Mouse (Mus musculus): Measurements from ENCODE around the gene Gm10840.

DNA sequence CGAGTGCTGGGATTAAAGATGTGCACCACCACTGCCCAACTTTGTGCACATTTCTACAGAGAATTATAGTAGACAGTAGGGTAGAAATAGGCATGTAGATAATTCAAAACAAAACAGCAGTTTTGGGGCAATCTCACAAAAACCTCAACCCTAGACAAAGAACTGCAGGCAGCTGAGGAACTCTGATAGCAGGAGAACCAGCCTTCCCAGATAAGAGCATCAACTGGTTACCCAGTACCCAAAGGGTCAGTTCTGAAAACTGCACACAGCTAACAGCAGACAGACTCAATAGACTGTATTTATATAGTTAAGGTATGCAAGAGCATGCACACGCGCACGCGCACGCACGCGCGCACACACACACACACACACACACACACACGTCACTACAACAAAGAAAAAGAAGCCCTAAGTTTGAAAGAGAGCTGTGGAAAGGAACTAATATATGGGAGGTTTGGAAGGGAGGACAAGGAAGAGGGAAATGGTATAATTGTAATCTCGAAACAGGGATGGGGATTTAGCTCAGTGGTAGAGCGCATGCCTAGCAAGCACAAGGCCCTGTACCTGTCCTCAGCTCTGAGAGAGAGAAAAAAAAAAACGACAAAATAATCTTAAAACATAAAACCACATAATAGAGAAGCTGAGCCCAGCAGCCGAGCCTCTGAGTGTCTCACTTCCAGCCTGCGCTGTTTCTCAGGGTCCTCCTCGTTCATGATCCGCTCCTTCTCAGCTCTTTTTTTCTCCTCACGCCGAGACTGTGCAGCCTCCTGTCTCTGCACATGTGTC lies 40.9 kb downstream of the Gm10840 start:
- TF ChIP-seq CTCF (IDR thresholded peaks at IDR 0.05; ENCODE audit: extremely low read depth, insufficient read length, insufficient replicate concordance, low read depth, low read length) (no peak), POLR2A (IDR thresholded peaks at IDR 0.05; ENCODE audit: low read depth, low read length) (no peak)

All from small intestine, adult 2 months (tissue).